Mouse (Mus musculus): ENCODE data around the gene Ctsd. TPM values are rescaled to one million over a fixed set of nuclear protein-coding genes. Genes with fewer than 3 reads are reported as not detected.

Ctsd gene
- total and polyA plus RNA-seq, 3 experiments: 883 to 1,120 (median 991) TPM

GRCm38 (mm10) chr7:142431106-142431505 is 43.3 kb upstream of the Ctsd start:
- intact Hi-C loops (cut with DNase I): loop anchor here (5.0 kb wide), 1 partner anchor 246 kb away; no protein-coding TSS in a partner anchor
- Histone ChIP-seq H3K9ac (ENCODE audit: low read depth, low read length) (no peak overlapping the region), H3K36me3 (ENCODE audit: control insufficient read depth, insufficient read depth, low read length) (no peaks in the 10 kb centered on the region), H3K27me3 (ENCODE audit: control insufficient read depth, insufficient read depth, low read length) (no peaks in the 10 kb centered on the region), H3K4me1 (ENCODE audit: control insufficient read depth, insufficient read depth, low read length) (peaks cover 3% of the 10 kb centered on the region), H3K4me3 (no peak overlapping the region), H3K79me2 (replicated peaks; ENCODE audit: control insufficient read depth, insufficient read depth, low read length) (no peaks in the 10 kb centered on the region), H3K27ac (no peak overlapping the region)
- WGBS: 97% methylated on average over 14 of the region's 14 CpGs
- no peak for TF ChIP-seq EP300 (IDR thresholded peaks at IDR 0.05; ENCODE audit: insufficient read depth, low read depth, low read length)
- no peak for TF ChIP-seq CTCF (IDR thresholded peaks at IDR 0.05)
- no peak for TF ChIP-seq POLR2A (IDR thresholded peaks at IDR 0.05; ENCODE audit: insufficient read depth, low read depth, low read length)
- DNase-seq: no peak

- H3K27ac ChIP-seq: no peak overlapping the region
- intact Hi-C loops (cut with DNase I): loop anchor here (5.0 kb wide), 1 partner anchor 247 kb away; no protein-coding TSS in a partner anchor
Observed at GRCm38 (mm10) chr7:142430160-142430678, 42.4 kb upstream of the Ctsd start.

GRCm38 (mm10) chr7:142428213-142428612 is 40.4 kb upstream of the Ctsd start:
- 53% methylated on average over 7 of the region's 7 CpGs for WGBS
- Histone ChIP-seq H3K79me2 (replicated peaks; ENCODE audit: control insufficient read depth, insufficient read depth, low read length) (no peaks in the 10 kb centered on the region), H3K36me3 (ENCODE audit: control insufficient read depth, insufficient read depth, low read length) (no peaks in the 10 kb centered on the region), H3K9ac (ENCODE audit: low read depth, low read length) (no peak overlapping the region), H3K4me3 (no peak overlapping the region), H3K27ac (no peak overlapping the region), H3K27me3 (ENCODE audit: control insufficient read depth, insufficient read depth, low read length) (no peaks in the 10 kb centered on the region), H3K4me1 (ENCODE audit: control insufficient read depth, insufficient read depth, low read length) (no peaks in the 10 kb centered on the region)
- TF ChIP-seq EP300 (IDR thresholded peaks at IDR 0.05; ENCODE audit: insufficient read depth, low read depth, low read length) (no peak), POLR2A (IDR thresholded peaks at IDR 0.05; ENCODE audit: insufficient read depth, low read depth, low read length) (no peak), CTCF (IDR thresholded peaks at IDR 0.05) (peak; percentile 54)
- intact Hi-C loops (cut with DNase I): no loop called here
- DNase-seq: no peak

More at GRCm38 (mm10) chr7:142430160-142430678, 42.4 kb upstream of the Ctsd start:
- Histone ChIP-seq H3K27me3 (ENCODE audit: control insufficient read depth, insufficient read depth, low read length) (no peaks in the 10 kb centered on the region), H3K36me3 (ENCODE audit: control insufficient read depth, insufficient read depth, low read length) (no peaks in the 10 kb centered on the region), H3K9ac (ENCODE audit: low read depth, low read length) (no peak overlapping the region), H3K79me2 (replicated peaks; ENCODE audit: control insufficient read depth, insufficient read depth, low read length) (no peaks in the 10 kb centered on the region), H3K4me3 (no peak overlapping the region), H3K4me1 (ENCODE audit: control insufficient read depth, insufficient read depth, low read length) (peaks cover under 1% of the 10 kb centered on the region; the same call in 1 of the 2 replicates)
- no peak for TF ChIP-seq POLR2A (IDR thresholded peaks at IDR 0.05; ENCODE audit: insufficient read depth, low read depth, low read length)
- TF ChIP-seq EP300 (IDR thresholded peaks at IDR 0.05; ENCODE audit: insufficient read depth, low read depth, low read length): no peak
- no peak for TF ChIP-seq CTCF (IDR thresholded peaks at IDR 0.05)
- no peak for DNase-seq
- WGBS: 33% methylated on average over 12 of the region's 12 CpGs

DNA sequence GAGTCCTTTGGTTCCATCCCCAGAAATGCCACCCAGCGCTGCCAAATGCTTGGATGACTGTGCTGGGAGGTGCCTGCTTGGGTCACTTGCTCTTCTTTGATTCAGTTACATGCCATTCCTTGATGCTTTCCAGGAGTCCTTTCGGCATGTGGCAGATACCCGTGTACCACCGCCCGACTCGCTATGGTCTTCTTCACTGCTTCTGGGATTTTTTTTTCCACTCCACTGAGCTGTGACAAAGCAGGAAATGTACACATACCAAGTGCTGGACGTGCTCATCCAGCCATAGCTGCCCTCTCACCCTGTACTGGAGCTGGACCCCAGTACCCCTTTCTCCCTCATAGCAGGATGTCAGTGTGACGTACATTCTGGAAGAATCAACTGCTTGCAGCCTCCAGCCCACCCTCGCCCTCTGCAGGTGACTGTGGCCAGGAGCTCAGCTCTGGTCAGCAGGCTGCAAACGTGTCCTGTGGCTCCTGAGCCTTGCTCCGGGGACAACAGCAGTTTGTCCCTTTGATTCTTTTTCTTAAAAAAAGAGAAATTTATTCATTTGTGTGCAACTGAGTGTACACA is 37.9 kb upstream of the Ctsd start:
- Histone ChIP-seq H3K9ac (ENCODE audit: low read depth, low read length) (no peak overlapping the region), H3K79me2 (replicated peaks; ENCODE audit: control insufficient read depth, insufficient read depth, low read length) (no peaks in the 10 kb centered on the region), H3K27ac (no peak overlapping the region), H3K27me3 (ENCODE audit: control insufficient read depth, insufficient read depth, low read length) (no peaks in the 10 kb centered on the region), H3K4me1 (ENCODE audit: control insufficient read depth, insufficient read depth, low read length) (no peaks in the 10 kb centered on the region), H3K36me3 (ENCODE audit: control insufficient read depth, insufficient read depth, low read length) (no peaks in the 10 kb centered on the region), H3K4me3 (no peak overlapping the region)
- peak in 1 of 2 experiments; percentile 64 for DNase-seq
- 53% methylated on average over 11 of the region's 11 CpGs for WGBS
- TF ChIP-seq POLR2A (IDR thresholded peaks at IDR 0.05; ENCODE audit: insufficient read depth, low read depth, low read length) (no peak), EP300 (IDR thresholded peaks at IDR 0.05; ENCODE audit: insufficient read depth, low read depth, low read length) (peak; percentile 27; the same call in 1 of the 2 replicates), CTCF (IDR thresholded peaks at IDR 0.05) (peak; percentile 82)
- intact Hi-C loops (cut with DNase I): loop anchor here (2.0 kb wide), 2 partner anchors 65 to 91 kb away; no protein-coding TSS in a partner anchor

GRCm38 (mm10) chr7:142421826-142422225 is 34.0 kb upstream of the Ctsd start:
- TF ChIP-seq CTCF (IDR thresholded peaks at IDR 0.05) (no peak), EP300 (IDR thresholded peaks at IDR 0.05; ENCODE audit: insufficient read depth, low read depth, low read length) (no peak), POLR2A (IDR thresholded peaks at IDR 0.05; ENCODE audit: insufficient read depth, low read depth, low read length) (no peak)
- no peak for DNase-seq
- Histone ChIP-seq H3K9ac (ENCODE audit: low read depth, low read length) (no peak overlapping the region), H3K27ac (no peak overlapping the region), H3K4me3 (no peak overlapping the region), H3K4me1 (ENCODE audit: control insufficient read depth, insufficient read depth, low read length) (peaks cover 6% of the 10 kb centered on the region), H3K36me3 (ENCODE audit: control insufficient read depth, insufficient read depth, low read length) (peaks cover 2% of the 10 kb centered on the region; the same call in 1 of the 2 replicates), H3K27me3 (ENCODE audit: control insufficient read depth, insufficient read depth, low read length) (no peaks in the 10 kb centered on the region), H3K79me2 (replicated peaks; ENCODE audit: control insufficient read depth, insufficient read depth, low read length) (no peaks in the 10 kb centered on the region)
- intact Hi-C loops (cut with DNase I): loop anchor here (5.0 kb wide), 1 partner anchor 35 kb away; the partner anchor contains the start of gene Ctsd
- WGBS: 68% methylated on average over 2 of the region's 2 CpGs

DNA sequence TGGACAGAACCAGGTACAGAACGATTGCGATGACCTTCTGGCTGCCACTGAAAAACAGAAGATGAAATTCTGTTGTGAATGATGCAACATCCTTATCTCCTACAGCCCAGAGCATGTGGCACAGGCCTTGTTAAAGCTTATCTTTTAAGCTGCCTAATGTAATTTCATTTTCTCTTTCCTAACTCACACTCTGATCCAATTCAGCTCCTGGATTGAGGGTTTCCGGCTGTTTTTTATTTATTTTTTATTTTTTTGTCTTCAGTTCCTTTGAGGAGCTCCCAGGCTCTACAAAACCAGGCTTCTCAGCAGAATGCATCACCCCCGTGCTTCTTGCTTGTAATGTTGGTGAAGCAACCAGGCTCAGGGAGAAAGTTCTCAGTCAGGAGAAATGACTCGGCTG is 32.0 kb upstream of the Ctsd start:
- intact Hi-C loops (cut with DNase I): loop anchor here (5.0 kb wide), 1 partner anchor 33 kb away; the partner anchor contains the start of gene Ctsd
- no peaks in the 10 kb centered on the region for H3K27me3 ChIP-seq (ENCODE audit: control insufficient read depth, insufficient read depth, low read length)
- no peak for TF ChIP-seq POLR2A (IDR thresholded peaks at IDR 0.05; ENCODE audit: insufficient read depth, low read depth, low read length)
- TF ChIP-seq EP300 (IDR thresholded peaks at IDR 0.05; ENCODE audit: insufficient read depth, low read depth, low read length): no peak
- no peak for TF ChIP-seq CTCF (IDR thresholded peaks at IDR 0.05)
- H3K4me3 ChIP-seq: no peak overlapping the region
- no peak for DNase-seq
- H3K9ac ChIP-seq (ENCODE audit: low read depth, low read length): no peak overlapping the region
- H3K4me1 ChIP-seq (ENCODE audit: control insufficient read depth, insufficient read depth, low read length): peaks cover 8% of the 10 kb centered on the region
- H3K79me2 ChIP-seq (replicated peaks; ENCODE audit: control insufficient read depth, insufficient read depth, low read length): no peaks in the 10 kb centered on the region
- peaks cover 5% of the 10 kb centered on the region; the same call in 1 of the 2 replicates for H3K36me3 ChIP-seq (ENCODE audit: control insufficient read depth, insufficient read depth, low read length)
- WGBS: 69% methylated on average over 5 of the region's 5 CpGs
- no peak overlapping the region for H3K27ac ChIP-seq
